Comparison of ENCODE assay signal across 9 mouse cellular contexts in the genomic region with DNA sequence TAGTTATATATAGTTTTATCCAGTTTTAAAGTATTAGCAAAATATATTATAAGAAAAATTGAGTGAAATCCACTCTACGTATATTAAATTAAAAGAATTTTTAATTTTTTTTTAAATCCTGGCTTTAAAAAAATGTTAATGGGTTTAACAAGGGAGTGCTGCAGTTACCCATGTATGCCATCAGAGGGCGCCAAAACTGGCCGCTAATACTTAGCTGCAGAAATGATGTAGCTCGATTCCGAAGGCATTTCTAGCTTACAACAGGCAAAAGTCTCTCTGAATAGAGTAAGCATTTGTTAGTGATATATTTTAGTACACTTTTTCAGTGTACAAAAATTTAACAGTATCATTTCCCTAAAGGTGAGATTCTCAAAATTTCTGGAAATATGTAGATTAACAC.
DNase-seq lines count a peak whose midpoint lies in the region; ATAC-seq and TF ChIP-seq lines count a peak whose summit lies in the region.
"Had no signal": no experiment of that assay in that cellular context is flagged by ENCODE, and none has a peak within 500 bp of the region (broad histone marks: within the 10 kb centered on the region; RNA-seq: fewer than 3 reads in every experiment).

No protein-coding gene starts in this region.

- H3K4me2 ChIP-seq in lung, embryonic 14.5 days: no peak overlapping the region
- H3K4me2 ChIP-seq: neural tube, embryonic 12.5 days had no signal

- H3K4me1 ChIP-seq in lung, embryonic 14.5 days (ENCODE audit: insufficient read depth): no peaks in the 10 kb centered on the region
- H3K4me1 ChIP-seq: neural tube, embryonic 12.5 days had no signal

- no peaks in the 10 kb centered on the region for H3K36me3 ChIP-seq in lung, embryonic 14.5 days (ENCODE audit: insufficient read depth)
- H3K36me3 ChIP-seq: neural tube, embryonic 12.5 days had no signal

- H3K27me3 ChIP-seq in lung, embryonic 14.5 days (ENCODE audit: insufficient read depth, low read length): no peaks in the 10 kb centered on the region
- H3K27me3 ChIP-seq: neural tube, embryonic 12.5 days had no signal

- no peaks in the 10 kb centered on the region for H3K9me3 ChIP-seq in lung, embryonic 14.5 days (ENCODE audit: low read depth, low read length)
- H3K9me3 ChIP-seq: neural tube, embryonic 12.5 days had no signal

- TF ChIP-seq CTCF in lung, embryonic 14.5 days (IDR thresholded peaks at IDR 0.05; ENCODE audit: low read depth): peak; percentile 76

- no peak overlapping the region for H3K4me3 ChIP-seq in lung, embryonic 14.5 days (ENCODE audit: low read depth, low read length)
- H3K4me3 ChIP-seq: neural tube, embryonic 12.5 days had no signal

- ATAC-seq in frontal cortex, adult (ENCODE audit: low TSS enrichment): peak; percentile 64; the same call in 1 of the 2 replicates
- ATAC-seq in lung, embryonic 14.5 days (ENCODE audit: insufficient read depth): no peak

- DNase-seq in frontal cortex, postnatal 25 days (ENCODE audit: low spot score in 2 of 2): no peak
- peak; percentile 83 for DNase-seq in lung, embryonic 14.5 days
- DNase-seq in lung, postnatal 25 days (ENCODE audit: low spot score): no peak
- peak; percentile 43 for DNase-seq in ZHBTc4 (ENCODE audit: low read depth, low spot score)
- peak; percentile 2 to 25 for DNase-seq in kidney, postnatal 36 days
- DNase-seq in ovary, adult 18-20 months (ENCODE audit: low spot score): no peak
- DNase-seq in spleen, adult 12 weeks (ENCODE audit: low spot score): no peak

- no peak overlapping the region for H3K9ac ChIP-seq in lung, embryonic 14.5 days
- H3K9ac ChIP-seq: neural tube, embryonic 12.5 days had no signal

- H3K27ac ChIP-seq in lung, embryonic 14.5 days (ENCODE audit: low read depth): no peak overlapping the region
- H3K27ac ChIP-seq: neural tube, embryonic 12.5 days had no signal

- WGBS in lung, embryonic 14.5 days: 5% methylated on average over 5 of the region's 5 CpGs

Comparison
In these comparisons a context has a peak if more than half of its experiments do, and no peak if none do; other contexts are left out.
1. DNase-seq: peak in lung, embryonic 14.5 days (single experiment), ZHBTc4 (single experiment) and kidney, postnatal 36 days (2 of 2); none in frontal cortex, postnatal 25 days (0 of 2), lung, postnatal 25 days (single experiment), ovary, adult 18-20 months (single experiment) and spleen, adult 12 weeks (single experiment).